Mouse (Mus musculus) liver, embryonic 14.5 days (tissue): ENCODE measurements around the gene Smarce1. TPM values are rescaled to one million over a fixed set of nuclear protein-coding genes. Genes with fewer than 3 reads are reported as not detected.

ENCODE experiments used
- ATAC-seq: fragments of 200-750 bp; cut with Nextera tagmentation; 2 replicates; pipeline ENCODE4 v1.8.0; 2017; ENCODE audit warnings: moderate number of reproducible peaks, mild to moderate bottlenecking, moderate library complexity; ENCODE audit not compliant: insufficient read depth
- DNase-seq, 3 experiments: peaks; one replicate each; pipeline ENCODE4 v3.0.0-alpha.2; 2012 to 2013; ENCODE audit warnings: low read depth in 3 of 3, low spot score in 3 of 3
- H3K27ac ChIP-seq: fragments of 300-500 bp; sonication (generic); 2 replicates; pipeline ENCODE4 v1.5.1; 2014; ENCODE audit warnings: moderate library complexity, mild to moderate bottlenecking, control low read depth, inconsistent platforms
- H3K27me3 ChIP-seq: fragments of 300-500 bp; sonication (generic); 2 replicates; pipeline ENCODE4 v1.6.1; 2014; ENCODE audit warnings: mild to moderate bottlenecking, low read length, moderate library complexity; ENCODE audit not compliant: control insufficient read depth, insufficient read depth
- H3K36me3 ChIP-seq: fragments of 300-500 bp; sonication (generic); replicated peaks from 2 replicates; pipeline ENCODE4 v1.6.1; 2014; ENCODE audit warnings: low read depth; ENCODE audit not compliant: control insufficient read depth, insufficient read depth
- H3K4me1 ChIP-seq, 2 experiments: fragments of 200-500 bp in 1 of 2; fragments of 300-500 bp in 1 of 2; sonication (generic) in 1 of 2; replicated peaks; 2 replicates each; pipeline ENCODE4 v1.6.1; 2012 to 2014; ENCODE audit warnings: antibody characterized with exemption in 1 of 2, inconsistent platforms in 1 of 2, low read length in 1 of 2; ENCODE audit not compliant: control insufficient read depth in 2 of 2, insufficient read depth in 2 of 2
- H3K4me2 ChIP-seq: fragments of 300-500 bp; sonication (generic); 2 replicates; pipeline ENCODE4 v1.6.1; 2014; ENCODE audit warnings: low read depth, mild to moderate bottlenecking, control low read depth, moderate library complexity
- H3K4me3 ChIP-seq, 2 experiments: fragments of 200-500 bp in 1 of 2; fragments of 300-500 bp in 1 of 2; sonication (generic) in 1 of 2; 2 replicates each; pipeline ENCODE4 v1.5.1; 2012 to 2014; ENCODE audit warnings: low read depth in 2 of 2, low read length in 2 of 2, mild to moderate bottlenecking in 2 of 2, control low read depth in 1 of 2, inconsistent platforms in 1 of 2, moderate library complexity in 1 of 2; ENCODE audit not compliant: insufficient read depth in 1 of 2
- H3K9ac ChIP-seq: fragments of 300-500 bp; sonication (generic); replicated peaks from 2 replicates; pipeline ENCODE4 v1.6.1; 2014; ENCODE audit warnings: mild to moderate bottlenecking, control low read depth, moderate library complexity
- H3K9me3 ChIP-seq: fragments of 300-500 bp; sonication (generic); 2 replicates; pipeline ENCODE4 v1.6.1; 2016; ENCODE audit warnings: low read length, mixed read lengths; ENCODE audit not compliant: control insufficient read depth
- CTCF ChIP-seq: IDR thresholded peaks from 2 replicates; pipeline ENCODE4 v1.5.1; 2016; ENCODE audit warnings: antibody characterized with exemption, low read depth, control low read depth
- EP300 ChIP-seq: IDR thresholded peaks from 2 replicates; pipeline ENCODE4 v1.6.1; 2016; ENCODE audit warnings: antibody characterized with exemption, low read depth
- whole genome bisulfite sequencing: fragments of 180-500 bp; shearing (Covaris S2); extraction: QIAGEN DNeasy Blood & Tissue Kit; methylation state at CpG from one replicate; pipeline ENCODE4 v1.1.7; 2014; ENCODE audit not compliant: insufficient replicate concordance; 5-methylcytosine and 5-hydroxymethylcytosine counted together
- polyA plus RNA-seq, 2 experiments: library from polyadenylated mRNA; depleted of rRNA in 1 of 2; stranded (reverse) in 1 of 2; unstranded in 1 of 2; fragments of >200 nt; fragmentation: Nextera tagmentation in 1 of 2; extraction: Ambion mirVana in 1 of 2; gene quantifications; 2 replicates each; pipeline versions ENCODE4 v1.2.1 to v1.2.3; 2012 to 2014

Gene Smarce1
- polyA plus RNA-seq, 2 experiments, result 53.5 to 60.1 TPM

- TF ChIP-seq CTCF, result no peak
- Histone ChIP-seq H3K27ac (no peak overlapping the region), H3K36me3 (no peaks in the 10 kb centered on the region), H3K9me3 (no peaks in the 10 kb centered on the region), H3K4me1 (no peaks in the 10 kb centered on the region), H3K27me3 (no peaks in the 10 kb centered on the region), H3K9ac (no peak overlapping the region), H3K4me3 (no peak overlapping the region), H3K4me2 (no peak overlapping the region)
- WGBS, result 64% methylated on average over 12 of the region's 12 CpGs
- ATAC-seq (no peak), DNase-seq (no peak)
These were observed 60.1 kb downstream of the Smarce1 start for GRCm38 (mm10) chr11:99170547-99171267.

- TF ChIP-seq CTCF (no peak), EP300 (no peak)
- Histone ChIP-seq H3K36me3 (no peaks in the 10 kb centered on the region), H3K27ac (no peak overlapping the region), H3K9me3 (no peaks in the 10 kb centered on the region), H3K9ac (no peak overlapping the region), H3K4me2 (no peak overlapping the region), H3K4me3 (no peak overlapping the region), H3K4me1 (no peaks in the 10 kb centered on the region), H3K27me3 (no peaks in the 10 kb centered on the region)
- no peak for ATAC-seq
- WGBS, result 66% methylated on average over 6 of the region's 6 CpGs
- no peak for DNase-seq
These were observed 60.8 kb downstream of the Smarce1 start for GRCm38 (mm10) chr11:99170005-99170404.

- no peaks in the 10 kb centered on the region for H3K27me3 ChIP-seq
- DNase-seq, result no peak
These were observed 61.4 kb downstream of the Smarce1 start for GRCm38 (mm10) chr11:99169438-99169837.

GRCm38 (mm10) chr11:99168030-99168474, 62.8 kb downstream of the Smarce1 start:
- 47% methylated on average over 12 of the region's 12 CpGs for WGBS
- no peak for ATAC-seq
- no peaks in the 10 kb centered on the region for H3K27me3 ChIP-seq
- no peak overlapping the region for H3K27ac ChIP-seq
- H3K36me3 ChIP-seq, result no peaks in the 10 kb centered on the region
- TF ChIP-seq CTCF (no peak), EP300 (no peak)
- no peak overlapping the region for H3K4me2 ChIP-seq
- no peaks in the 10 kb centered on the region for H3K4me1 ChIP-seq
- no peaks in the 10 kb centered on the region for H3K9me3 ChIP-seq
- DNase-seq, result no peak
- H3K4me3 ChIP-seq, result no peak overlapping the region
- no peak overlapping the region for H3K9ac ChIP-seq

More at GRCm38 (mm10) chr11:99169438-99169837, 61.4 kb downstream of the Smarce1 start:
- no peaks in the 10 kb centered on the region for H3K36me3 ChIP-seq
- no peaks in the 10 kb centered on the region for H3K4me1 ChIP-seq
- H3K4me3 ChIP-seq, result no peak overlapping the region
- WGBS, result 63% methylated on average over 2 of the region's 2 CpGs
- H3K4me2 ChIP-seq, result no peak overlapping the region
- H3K9ac ChIP-seq, result no peak overlapping the region
- no peak overlapping the region for H3K27ac ChIP-seq
- ATAC-seq, result no peak
- no peaks in the 10 kb centered on the region for H3K9me3 ChIP-seq
- TF ChIP-seq EP300 (no peak), CTCF (no peak)

GRCm38 (mm10) chr11:99167576-99167975, 63.2 kb downstream of the Smarce1 start:
- Histone ChIP-seq H3K4me1 (no peaks in the 10 kb centered on the region), H3K4me3 (no peak overlapping the region), H3K27ac (no peak overlapping the region), H3K4me2 (no peak overlapping the region), H3K36me3 (no peaks in the 10 kb centered on the region), H3K9me3 (no peaks in the 10 kb centered on the region), H3K27me3 (no peaks in the 10 kb centered on the region), H3K9ac (no peak overlapping the region)
- DNase-seq, result no peak
- ATAC-seq, result no peak
- 65% methylated on average over 7 of the region's 7 CpGs for WGBS
- TF ChIP-seq EP300 (no peak), CTCF (no peak)
